Mouse (Mus musculus): ENCODE data around the gene Phtf1. TPM values are rescaled to one million over a fixed set of nuclear protein-coding genes. Genes with fewer than 3 reads are reported as not detected.

The Phtf1 gene
- polyA plus RNA-seq, 1 experiment from 2014 or later, result 37.5 TPM

GRCm38 (mm10) chr3:103985194-103985593, 17.3 kb downstream of the Phtf1 start:
- H3K27ac ChIP-seq (replicated peaks), result no peak overlapping the region
- no peaks in the 10 kb centered on the region for H3K9me3 ChIP-seq (replicated peaks)
- H3K4me1 ChIP-seq, result no peaks in the 10 kb centered on the region
- no peaks in the 10 kb centered on the region for H3K27me3 ChIP-seq
- H3K9ac ChIP-seq, result no peak overlapping the region
- no peak for ATAC-seq (ENCODE audit: insufficient number of reproducible peaks, low FRiP score, low TSS enrichment, low read depth)
- no peak overlapping the region for H3K4me3 ChIP-seq (replicated peaks)
- WGBS, result 90% methylated on average over 2 of the region's 2 CpGs
- H3K36me3 ChIP-seq, result peaks cover 35% of the 10 kb centered on the region
- H3K4me2 ChIP-seq (replicated peaks), result no peak overlapping the region

DNA sequence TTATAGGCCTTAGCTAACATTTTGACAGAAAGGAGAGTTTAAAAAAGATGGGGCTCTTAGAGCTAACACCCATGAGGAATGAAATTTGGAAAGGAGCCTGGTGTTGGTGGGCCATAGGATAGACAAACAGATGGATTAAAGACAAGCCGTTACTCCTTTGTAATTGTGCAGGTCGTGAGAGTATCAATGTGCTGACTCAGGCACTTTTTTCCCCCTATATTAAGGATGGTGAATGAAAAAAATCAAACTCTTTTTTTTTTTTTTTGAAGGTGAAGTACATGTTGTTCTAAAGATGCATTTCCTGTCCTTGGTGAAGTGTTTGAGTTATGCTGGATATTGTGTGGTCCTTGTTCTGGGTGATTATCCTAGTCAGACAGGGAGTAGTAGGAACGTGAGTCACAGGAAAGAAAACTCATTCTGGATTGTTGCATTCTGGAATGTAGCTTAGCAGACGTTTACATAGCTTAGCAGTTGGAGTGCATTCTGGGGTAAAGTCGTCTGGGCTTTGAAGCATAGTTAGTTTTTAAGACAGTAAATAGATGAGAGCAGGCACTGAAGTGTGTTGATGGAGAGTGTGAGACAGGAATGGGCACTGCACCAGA, 20.0 kb downstream of the Phtf1 start:
- H3K27me3 ChIP-seq, result no peaks in the 10 kb centered on the region
- ATAC-seq (ENCODE audit: insufficient number of reproducible peaks, low FRiP score, low TSS enrichment, low read depth), result no peak
- 51% methylated on average over 5 of the region's 5 CpGs for WGBS
- no peak overlapping the region for H3K4me3 ChIP-seq (replicated peaks)
- H3K9me3 ChIP-seq (replicated peaks), result no peaks in the 10 kb centered on the region
- H3K27ac ChIP-seq (replicated peaks), result no peak overlapping the region
- H3K4me1 ChIP-seq, result no peaks in the 10 kb centered on the region
- no peak overlapping the region for H3K9ac ChIP-seq
- H3K36me3 ChIP-seq, result peaks cover 58% of the 10 kb centered on the region
- no peak overlapping the region for H3K4me2 ChIP-seq (replicated peaks)

- Histone ChIP-seq H3K4me2 (replicated peaks) (no peak overlapping the region), H3K9me3 (replicated peaks) (no peaks in the 10 kb centered on the region), H3K27ac (replicated peaks) (no peak overlapping the region), H3K36me3 (peaks cover 55% of the 10 kb centered on the region), H3K9ac (no peak overlapping the region), H3K4me1 (no peaks in the 10 kb centered on the region), H3K27me3 (no peaks in the 10 kb centered on the region), H3K4me3 (replicated peaks) (no peak overlapping the region)
- WGBS, result 80% methylated on average over 4 of the region's 4 CpGs
- no peak for ATAC-seq (ENCODE audit: insufficient number of reproducible peaks, low FRiP score, low TSS enrichment, low read depth)
Measured at GRCm38 (mm10) chr3:103989352-103989751, 21.4 kb downstream of the Phtf1 start.

- Histone ChIP-seq H3K27me3 (no peaks in the 10 kb centered on the region), H3K4me2 (replicated peaks) (no peak overlapping the region), H3K27ac (replicated peaks) (no peak overlapping the region), H3K36me3 (peaks cover 59% of the 10 kb centered on the region), H3K9ac (no peak overlapping the region), H3K4me3 (replicated peaks) (no peak overlapping the region), H3K9me3 (replicated peaks) (no peaks in the 10 kb centered on the region), H3K4me1 (no peaks in the 10 kb centered on the region)
- 91% methylated on average over 3 of the region's 3 CpGs for WGBS
- ATAC-seq (ENCODE audit: insufficient number of reproducible peaks, low FRiP score, low TSS enrichment, low read depth), result no peak
Measured at GRCm38 (mm10) chr3:103991271-103991670, 23.4 kb downstream of the Phtf1 start.

- Histone ChIP-seq H3K9me3 (replicated peaks) (no peaks in the 10 kb centered on the region), H3K36me3 (peaks cover 65% of the 10 kb centered on the region), H3K27ac (replicated peaks) (no peak overlapping the region), H3K4me1 (no peaks in the 10 kb centered on the region), H3K4me3 (replicated peaks) (no peak overlapping the region), H3K27me3 (no peaks in the 10 kb centered on the region), H3K4me2 (replicated peaks) (no peak overlapping the region), H3K9ac (no peak overlapping the region)
- 90% methylated on average over 4 of the region's 4 CpGs for WGBS
- no peak for ATAC-seq (ENCODE audit: insufficient number of reproducible peaks, low FRiP score, low TSS enrichment, low read depth)
Measured at GRCm38 (mm10) chr3:103998724-103999123, 30.8 kb downstream of the Phtf1 start.

GRCm38 (mm10) chr3:104006896-104007466, 39.1 kb downstream of the Phtf1 start:
- ATAC-seq (ENCODE audit: insufficient number of reproducible peaks, low FRiP score, low TSS enrichment, low read depth), result no peak
- H3K36me3 ChIP-seq, result peaks cover 54% of the 10 kb centered on the region
- WGBS, result 88% methylated on average over 8 of the region's 8 CpGs

DNA sequence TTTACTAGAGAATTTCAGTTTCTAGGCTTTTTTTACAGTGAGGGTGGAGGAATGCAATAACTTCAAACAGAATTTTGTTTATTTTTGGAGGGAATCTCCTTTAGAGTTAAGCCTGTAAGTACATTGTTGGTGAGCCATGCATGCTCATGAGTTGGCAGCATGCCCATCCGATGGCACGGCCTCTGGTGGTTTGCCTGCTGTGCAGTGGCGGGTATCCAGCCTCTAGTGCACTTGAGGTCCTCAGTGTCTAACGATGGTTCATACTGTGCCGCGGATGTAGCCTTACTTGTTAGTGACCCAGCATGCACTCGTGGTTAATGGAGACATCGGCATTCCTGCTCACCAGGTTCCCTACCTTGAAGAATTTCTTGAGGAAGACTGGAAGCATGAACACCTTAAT, 39.6 kb downstream of the Phtf1 start:
- no peaks in the 10 kb centered on the region for H3K4me1 ChIP-seq
- H3K9me3 ChIP-seq (replicated peaks), result no peaks in the 10 kb centered on the region
- H3K4me3 ChIP-seq (replicated peaks), result no peak overlapping the region
- no peak overlapping the region for H3K4me2 ChIP-seq (replicated peaks)
- no peak overlapping the region for H3K9ac ChIP-seq
- WGBS, result 78% methylated on average over 8 of the region's 8 CpGs
- no peak overlapping the region for H3K27ac ChIP-seq (replicated peaks)
- H3K27me3 ChIP-seq, result no peaks in the 10 kb centered on the region
- peaks cover 50% of the 10 kb centered on the region for H3K36me3 ChIP-seq
- no peak for ATAC-seq (ENCODE audit: insufficient number of reproducible peaks, low FRiP score, low TSS enrichment, low read depth)

More at GRCm38 (mm10) chr3:104006896-104007466, 39.1 kb downstream of the Phtf1 start:
- Histone ChIP-seq H3K4me1 (no peaks in the 10 kb centered on the region), H3K4me2 (replicated peaks) (no peak overlapping the region), H3K4me3 (replicated peaks) (no peak overlapping the region), H3K9me3 (replicated peaks) (no peaks in the 10 kb centered on the region), H3K27ac (replicated peaks) (no peak overlapping the region), H3K9ac (no peak overlapping the region), H3K27me3 (no peaks in the 10 kb centered on the region)

GRCm38 (mm10) chr3:104009924-104010662, 42.2 kb downstream of the Phtf1 start:
- no peak overlapping the region for H3K27ac ChIP-seq (replicated peaks)
- no peak for ATAC-seq (ENCODE audit: insufficient number of reproducible peaks, low FRiP score, low TSS enrichment, low read depth)
- WGBS, result 85% methylated on average over 5 of the region's 5 CpGs
- no peak overlapping the region for H3K9ac ChIP-seq
- no peaks in the 10 kb centered on the region for H3K4me1 ChIP-seq
- no peaks in the 10 kb centered on the region for H3K27me3 ChIP-seq
- no peaks in the 10 kb centered on the region for H3K9me3 ChIP-seq (replicated peaks)
- H3K4me2 ChIP-seq (replicated peaks), result no peak overlapping the region
- H3K4me3 ChIP-seq (replicated peaks), result no peak overlapping the region
- peaks cover 34% of the 10 kb centered on the region for H3K36me3 ChIP-seq

DNA sequence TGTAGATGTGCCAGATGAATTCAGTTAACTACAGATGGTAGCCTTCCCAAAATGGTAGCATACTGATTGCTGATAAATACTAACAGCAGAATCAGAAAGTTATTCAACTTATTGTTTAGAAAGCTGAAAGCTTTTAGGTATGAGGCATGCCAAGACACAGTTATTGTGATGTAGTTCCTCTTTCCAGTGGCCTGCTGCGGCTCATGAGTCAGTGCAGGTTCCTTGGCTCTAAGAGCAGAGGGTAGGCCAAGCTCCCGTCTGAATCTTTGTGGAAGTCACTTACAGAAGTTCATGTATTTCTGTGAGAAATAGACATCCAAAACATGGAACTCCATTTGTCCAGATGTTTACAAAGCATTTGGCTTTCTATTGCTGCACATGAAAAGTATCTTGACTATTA, 44.1 kb downstream of the Phtf1 start:
- Histone ChIP-seq H3K27me3 (no peaks in the 10 kb centered on the region), H3K4me1 (no peaks in the 10 kb centered on the region), H3K4me3 (replicated peaks) (no peak overlapping the region), H3K36me3 (peaks cover 28% of the 10 kb centered on the region), H3K9me3 (replicated peaks) (no peaks in the 10 kb centered on the region), H3K4me2 (replicated peaks) (no peak overlapping the region), H3K9ac (no peak overlapping the region), H3K27ac (replicated peaks) (no peak overlapping the region)
- ATAC-seq (ENCODE audit: insufficient number of reproducible peaks, low FRiP score, low TSS enrichment, low read depth), result no peak
- 88% methylated on average over 2 of the region's 2 CpGs for WGBS

DNA sequence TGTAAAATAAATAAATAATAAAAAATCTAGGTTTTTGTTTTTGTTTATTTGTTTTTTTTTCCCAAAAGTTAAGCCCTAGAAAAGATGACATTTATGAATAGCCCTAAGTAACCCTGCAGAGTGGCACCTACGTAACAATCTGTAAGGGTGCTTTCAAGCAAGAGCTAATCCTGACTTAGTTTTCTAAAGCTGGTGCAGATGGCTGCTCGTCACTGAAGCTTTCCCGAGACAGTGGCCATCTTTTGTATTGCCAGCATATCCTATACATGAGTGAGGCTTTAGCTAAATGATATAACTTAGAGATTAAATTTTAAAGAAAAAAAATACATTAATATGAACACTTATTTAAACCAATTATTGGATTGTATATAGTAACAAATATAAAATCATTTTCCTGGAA, 50.0 kb downstream of the Phtf1 start:
- WGBS, result 88% methylated on average over 3 of the region's 3 CpGs
- Histone ChIP-seq H3K9me3 (replicated peaks) (no peaks in the 10 kb centered on the region), H3K36me3 (peaks cover 38% of the 10 kb centered on the region)

DNA sequence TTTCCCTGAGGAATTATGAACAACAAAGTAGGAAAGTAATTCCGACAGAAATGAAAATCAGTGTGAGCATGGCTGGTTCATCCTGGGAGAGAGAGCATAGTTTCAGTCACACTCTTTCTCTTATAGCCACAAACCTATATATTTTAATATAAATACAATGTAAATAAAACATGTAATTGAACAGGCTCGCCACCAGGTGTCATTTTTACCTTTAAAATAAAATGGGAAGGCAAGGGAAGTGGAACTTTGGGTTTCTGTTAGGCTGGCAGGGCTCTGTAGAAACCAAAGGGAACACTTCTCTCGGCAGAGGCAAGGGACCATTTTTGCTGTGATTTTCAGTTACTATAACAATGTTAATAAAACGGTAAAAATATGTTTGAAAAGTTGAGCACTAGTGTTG, 51.5 kb downstream of the Phtf1 start:
- peaks cover 42% of the 10 kb centered on the region for H3K36me3 ChIP-seq
- no peak overlapping the region for H3K27ac ChIP-seq (replicated peaks)
- H3K9me3 ChIP-seq (replicated peaks), result no peaks in the 10 kb centered on the region
- H3K9ac ChIP-seq, result no peak overlapping the region
- no peak for ATAC-seq (ENCODE audit: insufficient number of reproducible peaks, low FRiP score, low TSS enrichment, low read depth)
- H3K4me3 ChIP-seq (replicated peaks), result no peak overlapping the region
- no peak overlapping the region for H3K4me2 ChIP-seq (replicated peaks)
- H3K4me1 ChIP-seq, result no peaks in the 10 kb centered on the region
- WGBS, result 59% methylated on average over 4 of the region's 4 CpGs
- H3K27me3 ChIP-seq, result no peaks in the 10 kb centered on the region

More for the DNA sequence above, 50.0 kb downstream of the Phtf1 start:
- Histone ChIP-seq H3K4me1 (no peaks in the 10 kb centered on the region), H3K27ac (replicated peaks) (no peak overlapping the region), H3K4me3 (replicated peaks) (no peak overlapping the region), H3K9ac (no peak overlapping the region), H3K4me2 (replicated peaks) (no peak overlapping the region), H3K27me3 (no peaks in the 10 kb centered on the region)
- no peak for ATAC-seq (ENCODE audit: insufficient number of reproducible peaks, low FRiP score, low TSS enrichment, low read depth)
